Mouse (Mus musculus) limb, embryonic 11.5 days (tissue): ENCODE results near the gene Ifi27. TPM values are rescaled to one million over a fixed set of nuclear protein-coding genes. Genes with fewer than 3 reads are reported as not detected.

Experiments
- ATAC-seq: fragments of 200-750 bp; cut with Nextera tagmentation; 2 replicates; pipeline ENCODE4 v1.8.0; 2017; ENCODE audit warnings: low read depth; ENCODE audit not compliant: insufficient number of reproducible peaks, low FRiP score, low TSS enrichment
- DNase-seq: peaks from one replicate; pipeline ENCODE4 v3.0.0-alpha.2; 2015; ENCODE audit warnings: low spot score
- H3K27ac ChIP-seq: fragments of 300-500 bp; sonication (generic); replicated peaks from 2 replicates; pipeline ENCODE4 v1.5.1; 2014; ENCODE audit warnings: low read depth, mild to moderate bottlenecking, low read length
- H3K27me3 ChIP-seq: fragments of 300-500 bp; sonication (generic); 2 replicates; pipeline ENCODE4 v1.6.1; 2014; ENCODE audit warnings: mild to moderate bottlenecking, low read length, mixed read lengths; ENCODE audit not compliant: control insufficient read depth, insufficient read depth
- H3K36me3 ChIP-seq: fragments of 300-500 bp; sonication (generic); 2 replicates; pipeline ENCODE4 v1.6.1; 2014; ENCODE audit warnings: mild to moderate bottlenecking, low read length, moderate library complexity, mixed read lengths; ENCODE audit not compliant: control insufficient read depth, insufficient read depth
- H3K4me1 ChIP-seq: fragments of 300-500 bp; sonication (generic); 2 replicates; pipeline ENCODE4 v1.6.1; 2014; ENCODE audit warnings: low read length, mixed read lengths; ENCODE audit not compliant: control insufficient read depth, insufficient read depth
- H3K4me2 ChIP-seq: fragments of 300-500 bp; sonication (generic); 2 replicates; pipeline ENCODE4 v1.6.1; 2014; ENCODE audit warnings: low read depth, mild to moderate bottlenecking, moderate library complexity; ENCODE audit not compliant: severe bottlenecking
- H3K4me3 ChIP-seq: fragments of 300-500 bp; sonication (generic); 2 replicates; pipeline ENCODE4 v1.5.1; 2014; ENCODE audit warnings: low read depth, low read length
- H3K9ac ChIP-seq: fragments of 300-500 bp; sonication (generic); 2 replicates; pipeline ENCODE4 v1.6.1; 2014; ENCODE audit warnings: mild to moderate bottlenecking, low read length
- H3K9me3 ChIP-seq: fragments of 300-500 bp; sonication (generic); 2 replicates; pipeline ENCODE4 v1.6.1; 2016; ENCODE audit warnings: low read length; ENCODE audit not compliant: control insufficient read depth
- WGBS: fragments of 180-500 bp; shearing (Covaris S2); extraction: QIAGEN DNeasy Blood & Tissue Kit; methylation state at CpG from one replicate; pipeline ENCODE4 v1.1.7; 2014; 5-methylcytosine and 5-hydroxymethylcytosine counted together
- polyA plus RNA-seq: library from polyadenylated mRNA; unstranded; fragments of >200 nt; fragmentation: Nextera tagmentation; extraction: Ambion mirVana; gene quantifications from 2 replicates; pipeline ENCODE4 v1.2.1, GENCODE M21; 2014

The Ifi27 gene
- polyA plus RNA-seq, 1 experiment from 2014 or later = 1.2 TPM

DNA sequence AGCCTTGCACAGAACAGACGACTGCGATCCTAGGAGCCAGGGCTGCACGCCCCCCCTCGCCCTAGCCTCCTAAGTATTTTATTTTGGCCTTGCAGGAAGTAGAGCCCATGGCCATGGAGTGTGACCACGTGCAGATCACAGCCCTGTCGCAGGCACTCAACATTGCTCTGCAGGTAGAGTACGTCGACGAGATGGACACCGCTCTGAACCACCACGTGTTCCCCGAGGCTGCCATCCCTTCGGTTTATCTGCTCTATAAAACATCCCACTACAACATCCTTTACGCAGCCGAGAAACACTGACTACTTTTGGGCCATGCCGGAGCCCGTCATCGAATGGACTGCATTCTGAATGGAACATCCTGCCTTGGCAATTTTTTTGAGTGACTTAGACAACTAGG is 29.9 kb upstream of the Ifi27 start:
- Histone ChIP-seq H3K27me3 (no peaks in the 10 kb centered on the region), H3K4me3 (no peak overlapping the region), H3K4me1 (no peaks in the 10 kb centered on the region), H3K9ac (no peak overlapping the region), H3K9me3 (no peaks in the 10 kb centered on the region), H3K36me3 (peaks cover 8% of the 10 kb centered on the region; the same call in 1 of the 2 replicates), H3K27ac (no peak overlapping the region), H3K4me2 (no peak overlapping the region)
- DNase-seq (no peak), ATAC-seq (no peak)
- 88% methylated on average over 18 of the region's 18 CpGs for WGBS

DNA sequence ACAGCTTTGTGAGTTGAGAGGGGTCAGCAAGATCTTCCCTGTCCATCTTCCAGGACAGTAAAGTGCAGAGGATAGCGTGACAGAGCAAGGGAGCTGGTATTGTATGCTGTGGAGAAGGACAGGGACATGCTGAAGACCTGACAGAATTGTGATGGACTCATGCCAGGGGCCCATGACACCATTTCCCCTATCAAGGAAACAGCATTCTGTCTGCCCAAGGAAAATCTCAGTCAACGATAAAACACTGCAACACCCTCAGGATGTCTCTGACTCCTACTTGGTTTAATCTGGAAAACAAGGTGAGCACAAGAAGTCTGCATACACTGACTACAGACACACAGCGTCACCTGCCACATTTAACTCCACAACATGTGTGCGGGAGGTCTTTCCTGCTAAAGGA is 26.3 kb upstream of the Ifi27 start, which contains the start of gene 9330161L09Rik:
TSS of gene 9330161L09Rik (minus strand) at position 101 of the 400 bp plus-strand sequence.
- H3K9ac ChIP-seq = no peak within 1 kb of the TSS
- ATAC-seq (no peak), DNase-seq (no peak)
- no peaks in the 10 kb centered on the region for H3K9me3 ChIP-seq
- H3K27ac ChIP-seq = no peak within 1 kb of the TSS
- no peaks in the 10 kb centered on the region for H3K27me3 ChIP-seq
- H3K36me3 ChIP-seq = peaks cover 10% of the 10 kb centered on the region; the same call in 1 of the 2 replicates
- 96% methylated on average over 4 of the region's 4 CpGs for WGBS
- no peak within 1 kb of the TSS for H3K4me3 ChIP-seq
- H3K4me1 ChIP-seq = no peaks in the 10 kb centered on the region
- H3K4me2 ChIP-seq = no peak within 1 kb of the TSS

DNA sequence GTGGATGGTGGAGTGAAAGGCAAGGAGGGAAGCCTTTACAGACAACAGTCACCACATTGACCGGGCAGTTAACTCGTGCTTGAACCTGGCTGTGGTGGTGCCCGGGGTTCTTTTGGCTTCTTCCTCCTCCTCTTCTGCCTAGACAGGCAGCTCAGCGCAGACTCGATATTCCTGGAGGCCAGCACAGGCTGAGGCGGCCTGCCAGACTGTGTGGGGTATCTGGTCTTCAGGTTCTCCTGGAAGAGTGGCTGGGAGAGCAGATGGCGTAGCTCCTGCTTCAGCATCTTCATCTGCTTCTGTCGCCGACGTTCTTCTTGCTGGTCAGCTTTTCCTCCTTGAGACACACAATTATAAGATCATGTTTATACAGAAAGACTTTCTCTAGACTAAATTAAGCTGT is 25.9 kb upstream of the Ifi27 start:
- H3K36me3 ChIP-seq = peaks cover 9% of the 10 kb centered on the region; the same call in 1 of the 2 replicates
- 89% methylated on average over 10 of the region's 10 CpGs for WGBS
- H3K9me3 ChIP-seq = no peaks in the 10 kb centered on the region
- no peaks in the 10 kb centered on the region for H3K27me3 ChIP-seq
- no peak overlapping the region for H3K27ac ChIP-seq
- ATAC-seq = no peak
- no peak for DNase-seq
- no peak overlapping the region for H3K9ac ChIP-seq
- H3K4me2 ChIP-seq = no peak overlapping the region
- H3K4me1 ChIP-seq = no peaks in the 10 kb centered on the region
- no peak overlapping the region for H3K4me3 ChIP-seq

DNA sequence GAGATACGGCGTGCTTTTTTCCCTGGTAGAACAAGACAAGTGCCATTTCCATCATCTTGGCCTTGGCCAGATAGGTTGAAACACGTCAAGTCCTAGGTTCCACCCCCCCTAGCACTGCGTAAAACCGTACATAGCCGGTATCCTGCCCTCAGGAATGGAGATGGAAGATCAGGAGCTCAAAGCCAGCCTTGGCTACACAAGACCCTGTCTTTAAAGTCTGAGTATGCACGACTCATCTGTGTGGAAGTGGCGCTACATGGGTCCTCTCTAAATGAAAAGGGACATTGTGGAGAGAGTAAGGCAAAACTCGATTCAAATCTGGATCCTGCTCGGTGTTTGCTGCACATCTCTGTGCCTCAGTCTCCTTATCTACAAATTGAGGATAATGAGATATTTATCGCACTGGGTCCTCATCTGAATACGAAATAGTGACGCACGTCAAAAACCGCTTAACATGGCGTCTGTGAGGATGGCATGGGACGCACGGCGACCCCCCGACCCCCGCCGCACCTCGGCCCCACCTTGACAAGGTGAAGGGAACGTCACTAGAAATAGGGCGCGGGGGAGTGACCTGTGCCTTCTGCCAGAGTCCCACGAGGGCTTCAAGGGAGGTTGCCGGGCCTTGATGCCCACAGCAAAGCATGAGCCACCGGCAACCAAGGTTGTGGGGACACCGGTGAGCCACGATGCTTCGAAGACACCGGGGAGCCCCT is 8.8 kb upstream of the Ifi27 start:
- DNase-seq = no peak
- Histone ChIP-seq H3K4me1 (peaks cover 6% of the 10 kb centered on the region; the same call in 1 of the 2 replicates), H3K27me3 (no peaks in the 10 kb centered on the region), H3K4me2 (peak overlapping the region; percentile 93), H3K36me3 (peaks cover 4% of the 10 kb centered on the region; the same call in 1 of the 2 replicates), H3K4me3 (peak overlapping the region; percentile 95), H3K9ac (peak overlapping the region; percentile 84), H3K27ac (no peak overlapping the region), H3K9me3 (no peaks in the 10 kb centered on the region)
- ATAC-seq = no peak
- WGBS = 9% methylated on average over 33 of the region's 33 CpGs

DNA sequence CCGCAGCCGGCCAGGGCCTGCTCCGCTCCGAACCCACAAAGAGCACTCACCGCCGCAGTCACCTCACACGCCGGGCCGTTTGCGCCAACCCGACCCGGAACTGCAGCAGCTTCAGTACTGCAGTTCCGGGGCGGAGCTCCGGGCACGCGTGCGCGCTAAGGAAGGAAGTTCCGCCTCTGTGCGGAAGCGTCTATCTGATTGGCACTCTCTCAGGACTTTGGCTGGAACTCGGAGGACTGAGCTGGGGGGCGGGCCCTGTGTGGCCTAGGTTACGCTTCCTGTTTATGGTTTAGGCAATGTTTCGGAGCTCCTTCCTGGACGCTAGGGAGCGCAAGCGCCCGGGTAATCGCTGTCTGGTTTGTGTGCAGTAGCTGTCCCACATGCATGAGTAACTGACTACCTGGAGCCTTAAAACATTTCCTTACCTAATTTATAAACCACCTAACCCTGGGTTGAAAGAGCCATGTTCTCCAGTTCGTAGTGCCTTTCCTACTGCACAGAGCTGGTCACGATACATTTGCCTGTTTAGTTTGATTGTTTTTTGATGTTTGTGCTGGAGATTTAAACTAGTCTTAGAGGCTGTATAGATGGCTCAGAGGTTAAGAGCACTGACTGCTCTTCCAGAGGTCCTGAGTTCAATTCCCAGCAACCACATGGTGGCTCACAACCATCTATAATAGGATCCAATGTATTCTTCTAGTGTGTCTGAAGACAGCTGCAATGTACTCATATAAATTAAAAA is 8.1 kb upstream of the Ifi27 start, which contains the start of gene Ddx24:
TSS of gene Ddx24 (minus strand) at position 102 of the 742 bp plus-strand sequence.
- peak within 1 kb of the TSS; percentile 95 for H3K4me3 ChIP-seq
- peak within 1 kb of the TSS; percentile 84 for H3K9ac ChIP-seq
- H3K4me1 ChIP-seq = peaks cover 6% of the 10 kb centered on the region; the same call in 1 of the 2 replicates
- peaks cover 4% of the 10 kb centered on the region; the same call in 1 of the 2 replicates for H3K36me3 ChIP-seq
- H3K27ac ChIP-seq = no peak within 1 kb of the TSS
- peak within 1 kb of the TSS; percentile 93 for H3K4me2 ChIP-seq
- ATAC-seq (peak; percentile 100), DNase-seq (peak; percentile 97)
- no peaks in the 10 kb centered on the region for H3K27me3 ChIP-seq
- 2% methylated on average over 33 of the region's 33 CpGs for WGBS
- H3K9me3 ChIP-seq = no peaks in the 10 kb centered on the region

DNA sequence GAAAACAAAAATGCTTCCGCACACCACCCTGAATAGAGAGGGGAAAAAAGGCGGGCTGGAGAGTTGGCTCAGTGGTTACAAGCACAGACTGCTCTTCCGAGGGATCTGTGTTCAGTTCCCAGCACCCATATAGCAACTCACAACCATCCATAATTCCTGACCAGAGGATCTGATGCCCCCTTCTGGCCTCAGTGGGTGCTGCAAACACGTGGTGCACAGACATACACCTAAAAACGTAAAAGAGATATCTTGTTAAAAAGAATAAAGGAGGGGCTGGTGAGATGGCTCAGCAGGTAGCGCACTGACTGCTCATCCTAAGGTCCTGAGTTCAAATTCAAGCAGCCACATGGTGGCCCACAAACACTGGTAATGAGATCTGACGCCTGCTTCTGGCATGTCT is 7.3 kb upstream of the Ifi27 start:
- Histone ChIP-seq H3K27ac (no peak overlapping the region), H3K9me3 (no peaks in the 10 kb centered on the region), H3K36me3 (peaks cover 4% of the 10 kb centered on the region; the same call in 1 of the 2 replicates), H3K4me1 (peaks cover 6% of the 10 kb centered on the region; the same call in 1 of the 2 replicates), H3K4me2 (no peak overlapping the region), H3K27me3 (no peaks in the 10 kb centered on the region), H3K4me3 (no peak overlapping the region), H3K9ac (no peak overlapping the region)
- DNase-seq = no peak
- 86% methylated on average over 7 of the region's 7 CpGs for WGBS
- no peak for ATAC-seq

DNA sequence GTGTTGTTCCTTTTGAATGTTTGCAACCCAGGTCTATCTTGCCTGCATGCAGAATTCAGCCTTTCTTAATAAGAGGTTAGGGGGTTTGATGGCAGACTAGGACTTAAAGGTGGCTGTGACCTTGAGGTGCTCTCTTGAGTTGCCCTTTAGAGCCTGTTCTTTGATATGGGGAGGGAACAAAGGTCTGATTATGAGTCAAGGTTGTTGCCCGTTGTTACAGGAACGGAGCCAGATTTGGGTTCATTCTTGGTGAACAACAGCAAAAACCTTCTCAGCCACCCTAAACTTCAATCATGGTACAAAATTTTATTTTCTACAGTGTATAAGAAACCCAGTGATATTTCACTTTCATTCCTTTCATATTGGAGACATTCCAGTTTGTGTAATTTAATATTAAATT is 581 bp upstream of the Ifi27 start:
- Histone ChIP-seq H3K36me3 (no peaks in the 10 kb centered on the region), H3K9me3 (no peaks in the 10 kb centered on the region), H3K27me3 (no peaks in the 10 kb centered on the region), H3K4me3 (no peak overlapping the region), H3K9ac (no peak overlapping the region), H3K4me2 (no peak overlapping the region), H3K4me1 (no peaks in the 10 kb centered on the region), H3K27ac (no peak overlapping the region)
- DNase-seq = no peak
- no peak for ATAC-seq
- 90% methylated on average over 2 of the region's 2 CpGs for WGBS

DNA sequence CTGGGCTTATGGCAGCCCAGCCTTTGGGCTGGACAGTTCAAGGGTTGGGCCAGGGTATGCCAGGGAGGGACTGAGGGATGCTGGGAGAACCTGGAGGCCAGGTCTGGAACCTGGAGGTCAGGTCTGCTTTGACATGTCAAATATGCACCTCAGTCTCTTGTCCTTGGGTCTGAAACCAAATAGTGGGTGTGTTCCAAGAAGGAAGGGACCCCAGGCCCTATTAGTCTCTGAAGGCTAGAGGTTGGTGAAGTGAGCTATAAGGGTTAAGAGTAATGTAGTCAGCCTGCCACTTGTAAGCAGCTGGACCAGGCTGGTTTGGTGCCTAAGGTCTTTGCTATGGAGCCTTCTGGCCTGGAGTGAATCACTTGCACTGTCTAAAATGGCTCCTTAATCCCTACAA is 850 bp downstream of the Ifi27 start:
- Histone ChIP-seq H3K9me3 (no peaks in the 10 kb centered on the region), H3K36me3 (no peaks in the 10 kb centered on the region), H3K9ac (no peak overlapping the region), H3K4me1 (no peaks in the 10 kb centered on the region), H3K27ac (no peak overlapping the region), H3K4me3 (no peak overlapping the region), H3K4me2 (no peak overlapping the region), H3K27me3 (no peaks in the 10 kb centered on the region)
- ATAC-seq (no peak), DNase-seq (no peak)
